ENCODE assay signal across 10 mouse cellular contexts in genomic region chr9:41526126-41526525, GRCm38 (mm10).
DNase-seq lines count a peak whose midpoint lies in the region; ATAC-seq and TF ChIP-seq lines count a peak whose summit lies in the region.
"Had no signal": no experiment of that assay in that cellular context is flagged by ENCODE, and none has a peak within 500 bp of the region (broad histone marks: within the 10 kb centered on the region; RNA-seq: fewer than 3 reads in every experiment).

No protein-coding gene starts in this region.

- peak overlapping the region; percentile 65; the same call in 1 of the 2 replicates for H3K27ac ChIP-seq in lung, embryonic 14.5 days (ENCODE audit: low read depth)
- peak overlapping the region; percentile 72 for H3K27ac ChIP-seq in neural tube, embryonic 14.5 days (ENCODE audit: low read depth, low read length)
- H3K27ac ChIP-seq in kidney, adult 2 months (ENCODE audit: insufficient read depth, low read depth, low read length), result no peak overlapping the region

- TF ChIP-seq POLR2A in kidney, adult 2 months (IDR thresholded peaks at IDR 0.05; ENCODE audit: low read depth, low read length), result no peak

- no peaks in the 10 kb centered on the region for H3K36me3 ChIP-seq in lung, embryonic 14.5 days (ENCODE audit: insufficient read depth)
- no peaks in the 10 kb centered on the region for H3K36me3 ChIP-seq in neural tube, embryonic 14.5 days (ENCODE audit: control insufficient read depth, insufficient read depth, low read length)
- no peaks in the 10 kb centered on the region for H3K36me3 ChIP-seq in kidney, adult 2 months (ENCODE audit: control insufficient read depth, insufficient read depth, low read length)

- peak; percentile 12 for DNase-seq in adrenal gland, adult 8-10 months
- no peak for DNase-seq in adrenal gland, postnatal 4 days (ENCODE audit: low spot score in 2 of 2)
- DNase-seq in lung, embryonic 14.5 days, result no peak
- DNase-seq in lung, postnatal 10 days, result no peak
- peak; percentile 86 for DNase-seq in gonadal fat pad, adult 2 months (ENCODE audit: low read depth)
- DNase-seq in kidney, postnatal 36 days, result no peak
- no peak for DNase-seq in kidney, adult 2 months
- DNase-seq: thymus, adult 18-20 months had no signal

- H3K4me2 ChIP-seq in lung, embryonic 14.5 days, result no peak overlapping the region
- no peak overlapping the region for H3K4me2 ChIP-seq in neural tube, embryonic 14.5 days (ENCODE audit: low read depth, low read length)
- H3K4me2 ChIP-seq: liver, embryonic 11.5 days had no signal

- H3K4me3 ChIP-seq in lung, embryonic 14.5 days (ENCODE audit: low read depth, low read length), result no peak overlapping the region
- no peak overlapping the region for H3K4me3 ChIP-seq in neural tube, embryonic 14.5 days (ENCODE audit: low read depth, low read length)
- no peak overlapping the region for H3K4me3 ChIP-seq in kidney, adult 2 months (ENCODE audit: insufficient read depth, low read depth, low read length)

- 53% methylated on average over 8 of the region's 8 CpGs for WGBS in lung, embryonic 14.5 days
- WGBS in neural tube, embryonic 14.5 days, result 55% methylated on average over 8 of the region's 8 CpGs
- WGBS in kidney, adult 2 months, result 39% methylated on average over 8 of the region's 8 CpGs

- TF ChIP-seq CTCF in lung, embryonic 14.5 days (IDR thresholded peaks at IDR 0.05; ENCODE audit: low read depth), result no peak
- TF ChIP-seq CTCF in kidney, adult 2 months (conservative IDR thresholded peaks at IDR 0.05; ENCODE audit: insufficient read depth, insufficient read length, low read depth, low read length), result no peak

- ATAC-seq in lung, embryonic 14.5 days (ENCODE audit: insufficient read depth), result no peak
- ATAC-seq in neural tube, embryonic 14.5 days (ENCODE audit: low read depth), result no peak

- H3K27me3 ChIP-seq in lung, embryonic 14.5 days (ENCODE audit: insufficient read depth, low read length), result no peaks in the 10 kb centered on the region
- H3K27me3 ChIP-seq in neural tube, embryonic 14.5 days (ENCODE audit: control insufficient read depth, insufficient read depth, low read length), result no peaks in the 10 kb centered on the region
- no peaks in the 10 kb centered on the region for H3K27me3 ChIP-seq in kidney, adult 2 months (replicated peaks; ENCODE audit: control insufficient read depth, insufficient read depth, low read length)

- no peak overlapping the region for H3K9ac ChIP-seq in lung, embryonic 14.5 days
- no peak overlapping the region; the same call in 1 of the 2 replicates for H3K9ac ChIP-seq in neural tube, embryonic 14.5 days (replicated peaks; ENCODE audit: low read depth, low read length)

- H3K9me3 ChIP-seq in lung, embryonic 14.5 days (ENCODE audit: low read depth, low read length), result no peaks in the 10 kb centered on the region
- no peaks in the 10 kb centered on the region for H3K9me3 ChIP-seq in neural tube, embryonic 14.5 days (ENCODE audit: control insufficient read depth, low read length)

- H3K4me1 ChIP-seq in lung, embryonic 14.5 days (ENCODE audit: insufficient read depth), result peaks cover 18% of the 10 kb centered on the region; the same call in 1 of the 2 replicates
- peaks cover 18% of the 10 kb centered on the region; the same call in 1 of the 2 replicates for H3K4me1 ChIP-seq in neural tube, embryonic 14.5 days (ENCODE audit: control insufficient read depth, insufficient read depth, low read length)
- H3K4me1 ChIP-seq in kidney, adult 2 months (ENCODE audit: control insufficient read depth, insufficient read depth, low read length), result no peaks in the 10 kb centered on the region

Comparison
In these comparisons a context has a peak if more than half of its experiments do, and no peak if none do; other contexts are left out.
1. DNase-seq: peak in adrenal gland, adult 8-10 months (single experiment) and gonadal fat pad, adult 2 months (single experiment); none in adrenal gland, postnatal 4 days (0 of 2), lung, embryonic 14.5 days (single experiment), lung, postnatal 10 days (single experiment), kidney, postnatal 36 days (0 of 2) and kidney, adult 2 months (single experiment).